In the genomic region with DNA sequence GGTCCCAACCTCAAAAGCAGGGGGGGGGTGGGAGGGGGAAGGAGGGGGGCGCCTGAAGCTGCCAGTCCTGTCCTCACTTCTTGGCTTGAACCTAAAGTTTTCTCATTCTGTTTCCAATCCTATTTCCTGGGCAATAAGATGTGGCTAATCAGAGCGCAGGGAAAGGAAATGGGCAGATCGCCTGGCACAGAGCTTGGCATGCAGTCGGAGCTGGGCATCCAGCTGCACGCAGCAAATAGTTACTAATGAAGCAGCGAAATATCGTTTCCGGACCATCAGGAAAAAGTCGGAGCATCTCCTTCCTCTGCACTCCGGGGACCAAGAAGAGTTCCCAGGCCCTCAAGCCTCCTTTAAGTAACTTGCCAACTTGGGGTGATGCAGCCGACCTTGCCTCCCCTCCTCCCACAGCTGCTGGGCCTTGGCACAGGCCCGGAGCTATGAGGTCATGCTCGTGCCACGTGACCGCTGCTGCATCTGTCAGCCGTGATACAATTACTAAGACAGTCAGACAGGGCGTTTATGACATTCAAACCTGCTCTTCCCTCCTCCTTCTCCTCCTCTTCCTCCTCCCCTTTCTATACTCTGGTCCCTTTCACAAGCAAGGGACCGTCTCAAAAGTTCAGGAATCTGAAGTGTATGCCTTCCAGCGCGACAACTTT, we compare ENCODE assay signal across 8 mouse cellular contexts. TPM values are rescaled to one million over a fixed set of nuclear protein-coding genes. Genes with fewer than 3 reads are reported as not detected.
DNase-seq lines count a peak whose midpoint lies in the region; ATAC-seq lines count a peak whose summit lies in the region.

No protein-coding gene starts in this region.

- WGBS in embryonic facial prominence, embryonic 14.5 days, result 2% methylated on average over 20 of the region's 20 CpGs
- 5% methylated on average over 20 of the region's 20 CpGs for whole genome bisulfite sequencing in heart, embryonic 11.5 days (ENCODE audit: insufficient replicate concordance)
- WGBS in kidney, embryonic 14.5 days, result 1% methylated on average over 20 of the region's 20 CpGs
- WGBS in limb, embryonic 13.5 days, result 3% methylated on average over 20 of the region's 20 CpGs
- WGBS in midbrain, embryonic 15.5 days, result 3% methylated on average over 20 of the region's 20 CpGs

- peak overlapping the region; percentile 42 for H3K27ac ChIP-seq in embryonic facial prominence, embryonic 14.5 days (replicated peaks; ENCODE audit: low read depth, low read length)
- no peak overlapping the region for H3K27ac ChIP-seq in heart, embryonic 11.5 days (ENCODE audit: low read depth, low read length)
- H3K27ac ChIP-seq in kidney, embryonic 14.5 days (ENCODE audit: low read depth, low read length), result no peak overlapping the region
- H3K27ac ChIP-seq in limb, embryonic 13.5 days, result no peak overlapping the region; the same call in 1 of the 2 replicates
- H3K27ac ChIP-seq in midbrain, embryonic 15.5 days, result peak overlapping the region; percentile 54

- DNase-seq in urinary bladder, adult 18-20 months (ENCODE audit: low spot score in 2 of 2), result peak; percentile 53 to 61
- no peak for DNase-seq in urinary bladder, postnatal 10 days (ENCODE audit: low spot score)
- DNase-seq in embryonic facial prominence, embryonic 14.5 days (ENCODE audit: low spot score), result peak; percentile 94
- DNase-seq in spleen, postnatal 36 days (ENCODE audit: low spot score in 2 of 2), result peak; percentile 46 to 60

- H3K4me3 ChIP-seq in embryonic facial prominence, embryonic 14.5 days (ENCODE audit: low read depth, low read length), result peak overlapping the region; percentile 42
- peak overlapping the region; percentile 39 for H3K4me3 ChIP-seq in heart, embryonic 11.5 days (ENCODE audit: low read depth, low read length)
- peak overlapping the region; percentile 32 for H3K4me3 ChIP-seq in kidney, embryonic 14.5 days (ENCODE audit: low read length)
- H3K4me3 ChIP-seq in limb, embryonic 13.5 days, result peak overlapping the region; percentile 41
- peak overlapping the region; percentile 46 for H3K4me3 ChIP-seq in midbrain, embryonic 15.5 days

- H3K4me1 ChIP-seq in embryonic facial prominence, embryonic 14.5 days (ENCODE audit: control insufficient read depth, insufficient read depth, low read length), result peaks cover 7% of the 10 kb centered on the region; the same call in 1 of the 2 replicates
- 0 out of 2 replicates have a peak, but pooled peaks cover 9% of the 10 kb centered on the region for H3K4me1 ChIP-seq in heart, embryonic 11.5 days (ENCODE audit: control insufficient read depth, insufficient read depth, low read length)
- peaks cover 13% of the 10 kb centered on the region; the same call in 1 of the 2 replicates for H3K4me1 ChIP-seq in kidney, embryonic 14.5 days (ENCODE audit: control insufficient read depth, insufficient read depth, low read length)
- peaks cover 22% of the 10 kb centered on the region for H3K4me1 ChIP-seq in limb, embryonic 13.5 days
- peaks cover 25% of the 10 kb centered on the region for H3K4me1 ChIP-seq in midbrain, embryonic 15.5 days

- no peaks in the 10 kb centered on the region for H3K27me3 ChIP-seq in embryonic facial prominence, embryonic 14.5 days (replicated peaks; ENCODE audit: control insufficient read depth, insufficient read depth, low read length)
- peaks cover 10% of the 10 kb centered on the region for H3K27me3 ChIP-seq in heart, embryonic 11.5 days (ENCODE audit: control insufficient read depth, insufficient read depth, low read length)
- H3K27me3 ChIP-seq in kidney, embryonic 14.5 days (ENCODE audit: control insufficient read depth, insufficient read depth, low read length), result no peaks in the 10 kb centered on the region
- H3K27me3 ChIP-seq in limb, embryonic 13.5 days, result peaks cover 17% of the 10 kb centered on the region; the same call in 1 of the 2 replicates
- H3K27me3 ChIP-seq in midbrain, embryonic 15.5 days (replicated peaks), result no peaks in the 10 kb centered on the region; the same call in 1 of the 2 replicates

- peak overlapping the region; percentile 76 for H3K4me2 ChIP-seq in embryonic facial prominence, embryonic 14.5 days (ENCODE audit: low read depth, low read length)
- peak overlapping the region; percentile 70 for H3K4me2 ChIP-seq in heart, embryonic 11.5 days
- H3K4me2 ChIP-seq in kidney, embryonic 14.5 days (replicated peaks; ENCODE audit: low read depth, low read length), result peak overlapping the region; percentile 63
- H3K4me2 ChIP-seq in limb, embryonic 13.5 days (replicated peaks), result peak overlapping the region; percentile 73
- peak overlapping the region; percentile 65 for H3K4me2 ChIP-seq in midbrain, embryonic 15.5 days

- H3K9ac ChIP-seq in embryonic facial prominence, embryonic 14.5 days (ENCODE audit: low read depth, low read length), result peak overlapping the region; percentile 57
- peak overlapping the region; percentile 60 for H3K9ac ChIP-seq in heart, embryonic 11.5 days (ENCODE audit: low read depth, low read length)
- H3K9ac ChIP-seq in kidney, embryonic 14.5 days (ENCODE audit: low read depth, low read length), result peak overlapping the region; percentile 42; the same call in 1 of the 2 replicates
- peak overlapping the region; percentile 50 for H3K9ac ChIP-seq in limb, embryonic 13.5 days
- H3K9ac ChIP-seq in midbrain, embryonic 15.5 days, result peak overlapping the region; percentile 25; the same call in 1 of the 2 replicates

- no peaks in the 10 kb centered on the region for H3K9me3 ChIP-seq in embryonic facial prominence, embryonic 14.5 days (ENCODE audit: control insufficient read depth, low read length)
- H3K9me3 ChIP-seq in heart, embryonic 11.5 days (replicated peaks; ENCODE audit: control insufficient read depth, low read length), result no peaks in the 10 kb centered on the region
- no peaks in the 10 kb centered on the region for H3K9me3 ChIP-seq in kidney, embryonic 14.5 days (ENCODE audit: control insufficient read depth, low read length)
- no peaks in the 10 kb centered on the region for H3K9me3 ChIP-seq in limb, embryonic 13.5 days
- H3K9me3 ChIP-seq in midbrain, embryonic 15.5 days, result no peaks in the 10 kb centered on the region

- no peaks in the 10 kb centered on the region for H3K36me3 ChIP-seq in embryonic facial prominence, embryonic 14.5 days (ENCODE audit: control insufficient read depth, insufficient read depth, low read length)
- no peaks in the 10 kb centered on the region for H3K36me3 ChIP-seq in heart, embryonic 11.5 days (ENCODE audit: control insufficient read depth, insufficient read depth, low read length)
- no peaks in the 10 kb centered on the region for H3K36me3 ChIP-seq in kidney, embryonic 14.5 days (ENCODE audit: control insufficient read depth, insufficient read depth, low read length)
- H3K36me3 ChIP-seq in limb, embryonic 13.5 days, result no peaks in the 10 kb centered on the region
- no peaks in the 10 kb centered on the region for H3K36me3 ChIP-seq in midbrain, embryonic 15.5 days (replicated peaks)

- peak; percentile 91 for ATAC-seq in embryonic facial prominence, embryonic 14.5 days (ENCODE audit: low read depth)
- peak; percentile 68; the same call in 1 of the 2 replicates for ATAC-seq in heart, embryonic 11.5 days (replicated peaks; ENCODE audit: insufficient number of reproducible peaks, low FRiP score, low TSS enrichment)
- peak; percentile 87 for ATAC-seq in kidney, embryonic 14.5 days (ENCODE audit: low FRiP score, low TSS enrichment)
- ATAC-seq in limb, embryonic 13.5 days (ENCODE audit: low FRiP score, low read depth), result peak; percentile 88
- ATAC-seq in midbrain, embryonic 15.5 days (replicated peaks), result peak; percentile 83

RNA-seq across cellular contexts. Expression of a gene that starts 10.1 kb away (rescaled TPM):
- not detected in 2 replicates for polyA plus RNA-seq in embryonic facial prominence, embryonic 14.5 days (2014; fragmentation: Nextera tagmentation; extraction: Ambion mirVana)
- not detected in 2 replicates for polyA plus RNA-seq in heart, embryonic 11.5 days (2014; fragmentation: Nextera tagmentation; extraction: Ambion mirVana)
- not detected in 2 replicates for polyA plus RNA-seq in kidney, embryonic 14.5 days (2014; fragmentation: Nextera tagmentation; extraction: Ambion mirVana)
- not detected in 2 replicates for polyA plus RNA-seq in limb, embryonic 13.5 days (2015; fragmentation: Nextera tagmentation; extraction: Ambion mirVana)
- not detected in 2 replicates for polyA plus RNA-seq in midbrain, embryonic 15.5 days (2015; fragmentation: Nextera tagmentation; extraction: Ambion mirVana)

RNA-seq across cellular contexts. Expression of a gene that starts 20.5 kb away (rescaled TPM):
- not detected in 2 replicates for polyA plus RNA-seq in embryonic facial prominence, embryonic 14.5 days (2014; fragmentation: Nextera tagmentation; extraction: Ambion mirVana)
- polyA plus RNA-seq in heart, embryonic 11.5 days (2014; fragmentation: Nextera tagmentation; extraction: Ambion mirVana), result not detected in 2 replicates
- polyA plus RNA-seq in kidney, embryonic 14.5 days (2014; fragmentation: Nextera tagmentation; extraction: Ambion mirVana), result not detected in 2 replicates
- not detected in 2 replicates for polyA plus RNA-seq in limb, embryonic 13.5 days (2015; fragmentation: Nextera tagmentation; extraction: Ambion mirVana)
- not detected in 2 replicates for polyA plus RNA-seq in midbrain, embryonic 15.5 days (2015; fragmentation: Nextera tagmentation; extraction: Ambion mirVana)

RNA-seq across cellular contexts. Expression of a gene that starts 25.3 kb away (rescaled TPM):
- 36.9 and 37.8 TPM in 2 replicates for polyA plus RNA-seq in embryonic facial prominence, embryonic 14.5 days (2014; fragmentation: Nextera tagmentation; extraction: Ambion mirVana)
- polyA plus RNA-seq in heart, embryonic 11.5 days (2014; fragmentation: Nextera tagmentation; extraction: Ambion mirVana), result 21.9 and 24.7 TPM in 2 replicates
- polyA plus RNA-seq in kidney, embryonic 14.5 days (2014; fragmentation: Nextera tagmentation; extraction: Ambion mirVana), result 19.5 and 22.4 TPM in 2 replicates
- polyA plus RNA-seq in limb, embryonic 13.5 days (2015; fragmentation: Nextera tagmentation; extraction: Ambion mirVana), result 22.1 and 24.6 TPM in 2 replicates
- 5.6 and 7.0 TPM in 2 replicates for polyA plus RNA-seq in midbrain, embryonic 15.5 days (2015; fragmentation: Nextera tagmentation; extraction: Ambion mirVana)

Comparison
In these comparisons a context has a peak if more than half of its experiments do, and no peak if none do; other contexts are left out.
1. H3K27ac ChIP-seq: peak in embryonic facial prominence, embryonic 14.5 days (single experiment) and midbrain, embryonic 15.5 days (single experiment); none in heart, embryonic 11.5 days (single experiment), kidney, embryonic 14.5 days (single experiment) and limb, embryonic 13.5 days (single experiment).
2. Peak in every context shown above with its lines, with median percentiles within 50 percentile points of each other: ATAC-seq, H3K4me2 ChIP-seq, H3K4me3 ChIP-seq and H3K9ac ChIP-seq.